Mouse (Mus musculus) testis, adult 2 months (tissue): ENCODE results near the gene BC030499.

Source experiments
- CTCF ChIP-seq: fragments of 200-500 bp; IDR thresholded peaks from 2 replicates; pipeline ENCODE4 v1.5.1; 2012; ENCODE audit warnings: low read depth, mild to moderate bottlenecking, inconsistent platforms, low read length, moderate library complexity; ENCODE audit not compliant: control insufficient read depth, insufficient read depth, insufficient replicate concordance
- POLR2A ChIP-seq: fragments of 200-500 bp; IDR thresholded peaks from 2 replicates; pipeline ENCODE4 v1.6.1; 2012; ENCODE audit warnings: low read depth, mild to moderate bottlenecking, inconsistent platforms, low read length, moderate library complexity; ENCODE audit not compliant: control insufficient read depth

- TF ChIP-seq CTCF (no peak), POLR2A (peak; percentile 85)
These were observed 37.2 kb downstream of the BC030499 start, which contains the start of gene Pigs for GRCm38 (mm10) chr11:78327634-78328511.
